Mouse (Mus musculus): Measurements from ENCODE around the gene Slc35d2.

Slc35d2 gene

DNA sequence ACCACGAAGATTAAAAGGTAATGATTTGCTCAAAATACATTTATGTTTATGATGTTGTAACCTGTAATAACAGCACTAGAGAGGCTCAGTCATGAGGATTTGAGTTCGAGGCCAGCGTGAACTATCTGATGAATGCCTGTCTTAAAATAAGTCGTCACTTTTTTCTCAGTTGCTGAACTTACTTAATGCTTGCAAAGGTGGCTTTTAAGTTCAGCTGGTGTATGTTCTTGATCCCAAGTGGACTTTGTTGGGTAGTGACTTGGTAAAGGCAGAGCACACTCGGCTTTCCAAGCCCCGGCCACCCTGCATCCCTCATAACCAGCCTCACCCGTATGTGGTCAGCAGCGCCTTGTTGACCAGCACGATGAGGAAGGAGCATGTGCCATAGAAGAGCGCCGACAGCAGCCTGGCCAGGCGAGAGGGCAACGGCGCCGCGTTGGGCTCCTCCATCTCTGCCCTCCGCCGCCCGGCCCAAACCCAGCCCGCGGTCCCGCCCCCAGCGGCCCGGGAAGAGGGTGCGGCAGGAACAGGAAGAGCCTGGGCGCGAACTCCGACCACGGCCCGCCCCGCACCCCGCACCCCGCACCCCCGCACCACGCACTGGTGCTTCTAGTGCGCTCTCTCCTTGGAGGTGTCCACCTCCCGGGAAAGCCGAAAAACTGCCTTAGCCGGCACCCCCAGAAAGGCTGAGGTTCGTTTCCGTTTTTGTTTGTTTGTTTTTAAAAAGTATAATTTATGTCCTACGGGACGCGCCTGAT lies at the start of gene Slc35d2:
Gene Slc35d2 (minus strand): TSS at position 511 of the 758 bp plus-strand sequence.
- DNase-seq (ENCODE audit: low spot score) = no peak

DNA sequence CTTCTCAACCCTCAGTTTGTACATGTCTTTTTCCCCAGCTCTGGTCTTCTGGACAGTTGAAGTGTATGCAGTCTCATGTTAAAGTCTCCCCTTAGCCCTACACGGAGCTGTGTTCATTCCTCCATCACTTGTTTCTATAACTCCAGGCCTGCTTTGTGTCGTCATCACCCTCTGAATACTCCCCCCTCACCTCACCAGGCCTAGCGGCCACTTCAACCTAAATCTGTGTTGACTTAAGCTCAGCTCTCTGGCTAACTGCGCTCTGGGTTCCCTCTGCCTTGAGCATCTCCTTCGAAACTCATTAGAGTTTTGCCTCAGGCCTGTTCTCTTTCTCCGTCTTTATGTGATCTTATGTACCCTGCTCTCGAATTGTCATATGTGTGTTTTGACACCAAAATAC lies 48.8 kb upstream of the Slc35d2 start:
- no peak for DNase-seq (ENCODE audit: low spot score)

DNA sequence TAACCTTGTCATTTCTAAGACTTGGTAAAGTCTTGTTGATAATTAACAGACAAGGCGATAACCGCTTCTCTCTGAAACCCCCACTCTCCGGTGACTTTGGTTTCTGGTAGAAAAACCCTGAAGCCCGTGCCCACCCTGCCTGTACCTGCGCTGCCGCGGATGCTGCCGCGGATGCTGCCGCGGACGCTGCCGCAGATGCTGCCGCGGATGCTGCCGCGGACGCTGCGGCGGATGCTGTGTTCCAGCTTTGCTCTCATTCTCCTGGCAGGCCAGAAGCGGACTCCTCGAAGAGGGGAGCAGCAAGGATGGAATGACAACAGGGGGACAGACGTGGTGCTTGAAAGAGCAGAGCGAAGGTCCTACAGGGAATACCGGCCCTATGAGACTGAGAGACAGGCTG lies 40.6 kb upstream of the Slc35d2 start:
- DNase-seq (ENCODE audit: low spot score) = no peak

DNA sequence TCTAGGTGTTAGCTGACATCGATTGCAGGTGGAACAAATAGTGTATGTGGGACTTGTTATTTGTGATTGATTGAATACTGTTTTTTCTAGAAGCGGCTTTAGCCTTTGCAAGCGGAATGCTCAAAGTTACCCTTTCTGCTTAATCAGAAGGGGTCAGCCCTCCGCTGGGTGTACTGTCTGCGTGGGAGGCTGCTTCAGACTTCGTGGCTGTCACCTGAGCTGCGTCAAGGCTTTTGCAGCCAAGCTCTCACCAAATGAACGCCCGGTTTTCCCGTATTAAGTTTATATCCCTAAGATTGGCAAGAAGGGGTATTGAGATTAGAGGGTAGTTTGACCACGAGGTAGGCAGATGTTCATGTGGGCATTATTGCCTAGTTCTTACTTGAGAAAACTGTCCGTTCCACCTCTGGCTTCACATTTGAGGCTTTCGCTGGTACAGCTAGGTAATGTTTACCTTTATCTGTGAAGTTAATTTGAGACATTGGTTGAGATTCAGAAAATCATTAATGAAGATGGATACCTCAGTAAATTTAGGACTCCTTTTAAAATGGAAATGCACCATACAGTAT lies 34.1 kb upstream of the Slc35d2 start:
- no peak for DNase-seq (ENCODE audit: low spot score)

DNA sequence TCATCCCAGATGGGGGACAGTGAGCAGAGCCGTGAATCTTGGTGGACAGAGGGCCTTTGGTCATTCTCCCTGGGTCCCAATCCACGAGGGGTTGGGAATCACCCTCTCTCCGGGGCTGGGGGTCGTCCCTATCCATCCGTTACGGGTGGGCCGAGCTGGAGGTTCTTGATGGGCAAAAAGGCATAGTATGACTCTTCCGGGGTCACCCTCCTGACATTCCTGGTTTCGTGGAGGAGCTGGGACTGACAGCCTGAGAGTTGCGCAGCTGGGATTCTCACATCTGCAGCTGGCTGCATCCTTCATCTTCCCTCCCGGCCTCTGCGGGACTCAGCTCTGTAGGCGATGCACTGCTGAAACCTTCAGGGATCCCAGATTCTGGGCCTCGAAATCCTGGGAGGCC lies 33.5 kb upstream of the Slc35d2 start:
- no peak for DNase-seq (ENCODE audit: low spot score)

DNA sequence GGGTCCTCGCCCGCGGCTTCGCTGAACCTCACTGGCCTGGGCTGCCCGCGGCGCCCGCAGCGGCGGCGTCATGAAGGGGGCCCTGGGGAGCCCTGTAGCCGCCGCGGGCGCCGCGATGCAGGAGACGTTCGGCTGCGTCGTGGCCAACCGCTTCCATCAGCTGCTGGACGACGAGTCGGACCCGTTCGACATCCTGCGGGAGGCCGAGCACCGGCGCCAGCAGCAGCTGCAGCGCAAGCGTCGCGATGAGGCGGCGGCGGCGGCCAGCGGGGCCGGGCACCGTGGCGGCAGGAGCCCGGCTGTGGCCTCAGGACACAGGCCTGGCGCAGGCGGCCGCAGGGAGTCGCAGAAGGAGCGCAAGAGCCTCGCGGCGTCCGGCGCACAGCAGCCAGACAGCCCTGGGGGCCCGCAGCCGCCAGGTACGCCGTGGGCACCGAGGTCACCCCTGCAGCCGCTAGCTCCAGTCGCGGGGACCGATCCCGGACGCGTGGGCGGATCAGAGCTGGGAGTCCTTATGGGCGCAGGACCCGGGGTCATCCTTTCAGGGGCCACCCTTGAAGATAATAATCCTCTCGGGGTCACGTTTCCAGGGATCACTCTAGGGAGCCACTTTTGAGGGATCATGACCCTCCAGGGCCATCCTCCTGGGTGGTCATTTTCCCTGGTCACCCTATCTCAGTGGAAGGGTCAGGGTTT lies 32.9 kb upstream of the Slc35d2 start:
- DNase-seq (ENCODE audit: low spot score) = no peak

DNA sequence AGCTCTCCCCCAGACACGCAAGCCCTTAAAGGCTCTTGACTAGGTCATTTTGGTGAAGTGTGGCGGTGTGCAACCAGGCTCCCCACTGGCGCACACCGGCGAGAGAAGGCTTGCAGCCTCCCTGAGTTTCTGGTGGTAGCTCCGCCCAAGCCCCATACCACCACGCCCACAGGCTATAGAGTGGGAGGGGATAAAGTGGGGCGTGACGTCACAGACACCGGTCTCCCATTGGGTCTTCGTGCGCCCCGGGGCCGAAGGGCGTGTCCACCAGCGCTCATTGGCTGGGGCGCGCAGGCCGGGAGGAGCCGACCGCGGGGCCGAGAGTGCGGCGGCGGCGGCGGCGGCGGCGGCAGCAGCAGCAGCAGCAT lies 32.4 kb upstream of the Slc35d2 start, which contains the start of gene Habp4:
Gene Habp4 (plus strand): TSS at position 277 of the 368 bp plus-strand sequence.
- DNase-seq (ENCODE audit: low spot score) = peak; percentile 98

DNA sequence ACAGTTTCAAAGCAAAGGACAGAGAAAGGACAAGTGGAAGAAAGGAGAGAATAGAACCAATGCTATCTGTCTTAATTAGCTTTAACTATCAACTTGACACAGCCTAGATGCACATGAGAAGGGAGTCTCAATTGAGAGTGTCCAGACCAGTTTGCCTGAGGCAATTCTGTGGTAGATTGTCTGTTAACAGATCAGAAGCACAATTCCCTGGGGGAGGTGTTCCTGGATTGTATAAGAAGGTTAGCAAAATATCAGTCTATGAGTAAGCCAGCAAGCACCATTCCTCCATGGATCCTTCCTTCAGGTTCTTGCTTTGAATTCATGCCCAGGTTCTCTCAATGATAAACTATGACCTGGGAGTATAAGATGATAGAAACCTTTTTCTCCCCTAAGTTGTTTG lies 27.8 kb upstream of the Slc35d2 start:
- DNase-seq (ENCODE audit: low spot score) = no peak

DNA sequence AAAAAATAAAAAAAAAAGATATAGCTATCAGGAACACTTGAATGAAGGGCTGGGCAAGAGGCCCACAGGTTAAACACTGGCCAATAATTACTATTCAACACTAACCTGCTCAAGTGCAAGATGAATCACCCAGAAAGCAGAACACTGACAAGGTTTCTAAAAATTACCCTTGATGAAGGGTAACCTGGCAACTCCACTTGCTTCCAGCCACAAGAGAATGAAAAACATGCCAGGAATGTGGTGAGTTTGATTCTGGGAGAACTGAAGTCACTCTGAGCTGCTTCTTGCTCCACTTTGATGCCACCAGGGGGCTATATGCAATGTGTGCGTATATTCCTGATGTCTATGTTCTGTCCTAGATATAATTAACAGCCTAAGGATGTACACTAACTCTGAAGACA lies 26.0 kb upstream of the Slc35d2 start:
- DNase-seq (ENCODE audit: low spot score) = no peak

DNA sequence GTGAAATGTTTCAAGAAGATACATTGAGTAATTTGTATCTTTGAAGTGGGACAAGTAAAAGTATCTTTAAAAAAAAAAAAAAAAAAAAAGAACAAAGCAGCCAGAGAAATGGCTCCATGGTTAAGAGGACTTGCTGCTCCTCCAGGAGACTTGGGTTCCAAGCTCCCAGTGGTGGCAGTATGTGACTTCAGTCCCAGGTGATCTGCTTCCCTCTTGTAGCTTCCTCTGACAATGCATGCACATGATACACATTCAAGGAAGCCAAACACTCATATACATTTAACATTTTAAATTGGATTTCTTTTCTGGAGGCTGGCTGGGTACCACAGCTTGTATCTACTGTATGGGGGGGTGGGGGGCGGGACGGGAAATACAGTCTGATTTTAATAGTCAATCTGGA lies 25.5 kb upstream of the Slc35d2 start:
- no peak for DNase-seq (ENCODE audit: low spot score)

DNA sequence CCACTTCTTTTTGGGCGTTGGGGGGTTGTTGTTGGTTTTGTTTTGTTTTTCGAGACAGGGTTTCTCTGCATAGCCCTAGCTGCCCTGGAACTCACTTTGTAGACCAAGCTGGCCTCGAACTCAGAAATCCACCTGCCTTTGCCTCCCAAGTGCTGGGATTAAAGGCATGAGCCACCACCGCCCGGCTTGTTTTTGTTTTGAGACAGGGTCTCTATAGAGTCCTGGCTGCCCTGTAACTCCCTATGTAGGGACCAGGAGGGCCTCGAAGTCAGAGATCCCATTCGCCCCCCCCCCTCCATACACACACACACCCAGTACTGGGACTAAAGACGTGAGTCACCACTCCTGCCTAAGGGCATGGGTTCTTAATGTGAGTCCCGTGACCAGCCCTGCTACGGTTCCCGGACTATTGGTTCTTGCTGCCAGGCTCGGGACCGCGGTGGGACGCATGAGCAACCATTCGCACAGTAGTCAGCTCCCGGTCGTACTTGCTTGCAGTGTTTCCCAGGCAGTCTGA lies 24.6 kb upstream of the Slc35d2 start:
- peak; percentile 37 for DNase-seq (ENCODE audit: low spot score)

DNA sequence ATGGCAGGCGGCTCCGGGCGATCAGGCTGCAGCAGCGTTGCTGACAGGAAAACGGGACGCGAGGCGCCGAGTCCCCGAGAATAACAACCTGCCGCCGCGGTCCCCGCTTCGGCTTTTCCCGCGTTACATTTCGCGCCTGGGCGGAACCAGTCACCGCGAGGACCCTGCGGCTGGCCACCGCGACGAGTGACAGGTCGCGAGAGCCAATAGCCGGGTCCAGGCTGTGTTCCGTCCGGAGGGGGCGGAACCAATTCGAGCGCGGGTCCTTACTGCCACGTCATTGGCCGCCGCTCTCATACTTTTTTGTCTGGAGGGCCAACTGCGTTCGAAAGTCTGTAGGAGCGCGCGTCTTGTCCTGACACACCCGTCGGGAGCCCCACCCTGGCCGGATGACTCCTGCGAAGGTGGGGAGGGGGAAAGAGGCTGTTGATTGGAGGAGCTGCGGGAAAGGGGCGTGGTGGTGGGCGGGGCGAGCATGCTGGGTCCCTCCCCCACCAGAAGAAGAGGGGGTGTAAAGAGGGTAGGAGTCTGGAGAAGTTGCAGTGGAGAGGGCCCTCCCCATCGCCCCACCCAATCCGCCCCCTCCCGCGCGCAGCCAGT lies 24.0 kb upstream of the Slc35d2 start, which contains the start of gene Zfp367:
Gene Zfp367 (minus strand): TSS at position 120 of the 600 bp plus-strand sequence.
- peak; percentile 97 for DNase-seq (ENCODE audit: low spot score)

DNA sequence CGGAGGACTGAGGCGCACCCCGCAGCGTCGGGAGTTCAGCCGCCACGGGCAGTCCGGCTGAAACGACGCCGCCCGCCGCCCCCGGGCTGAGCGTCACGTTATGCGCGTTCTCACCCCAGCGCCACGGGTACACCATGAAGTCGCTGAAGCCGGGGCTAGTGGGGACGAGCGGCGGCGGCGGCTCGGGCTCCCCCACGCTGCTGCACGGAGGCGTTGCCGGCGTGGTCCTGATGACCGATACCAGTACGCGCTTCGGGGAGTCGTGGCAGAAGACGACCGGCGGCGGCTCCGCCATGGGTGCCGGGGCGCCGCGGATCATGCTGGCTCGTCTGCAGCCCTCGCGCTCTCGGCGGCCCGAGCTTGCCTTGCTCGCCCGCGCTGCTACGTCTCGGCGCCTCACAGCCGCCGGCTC lies 23.5 kb upstream of the Slc35d2 start:
- DNase-seq (ENCODE audit: low spot score) = no peak

DNA sequence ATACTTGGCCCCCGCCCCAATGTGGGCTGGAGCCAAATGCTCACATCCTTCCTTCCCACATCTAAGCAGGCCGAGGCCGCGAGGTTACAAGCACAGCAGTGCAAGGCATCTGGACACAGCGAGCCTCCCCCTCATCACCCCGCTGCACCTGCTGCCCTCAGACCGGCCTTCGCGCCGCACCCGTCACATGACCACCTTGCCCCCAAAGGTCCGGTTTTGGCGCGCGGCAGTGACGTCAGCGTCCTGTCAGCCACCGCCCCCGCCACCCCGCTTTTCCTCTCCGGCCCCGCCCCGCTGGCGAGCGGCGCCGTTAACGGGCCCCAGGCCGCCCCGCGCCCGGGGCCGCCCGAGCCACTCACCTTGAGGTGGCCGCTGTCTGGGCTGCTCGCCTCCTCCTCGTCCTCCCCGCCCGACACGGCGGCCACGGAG lies 23.1 kb upstream of the Slc35d2 start:
- DNase-seq (ENCODE audit: low spot score) = peak; percentile 82

DNA sequence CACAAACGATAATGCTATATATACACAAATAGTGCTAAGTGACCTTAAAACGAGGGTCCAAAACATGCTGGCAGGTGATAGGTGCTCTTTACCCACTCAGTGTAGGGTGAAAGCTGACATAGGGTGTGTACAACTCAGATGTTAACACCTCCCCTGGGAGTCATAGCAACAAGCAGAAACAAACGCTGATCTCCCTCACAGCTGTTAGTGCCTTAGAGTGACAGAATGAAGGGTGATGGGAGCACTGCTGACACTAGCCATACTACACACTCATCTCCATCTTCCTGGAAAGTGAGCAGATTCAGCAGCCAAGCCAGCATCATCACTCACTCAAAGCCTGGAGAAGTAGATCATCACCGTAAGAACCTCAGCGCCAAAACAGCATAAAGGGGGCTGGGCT lies 21.0 kb upstream of the Slc35d2 start:
- DNase-seq (ENCODE audit: low spot score) = no peak

DNA sequence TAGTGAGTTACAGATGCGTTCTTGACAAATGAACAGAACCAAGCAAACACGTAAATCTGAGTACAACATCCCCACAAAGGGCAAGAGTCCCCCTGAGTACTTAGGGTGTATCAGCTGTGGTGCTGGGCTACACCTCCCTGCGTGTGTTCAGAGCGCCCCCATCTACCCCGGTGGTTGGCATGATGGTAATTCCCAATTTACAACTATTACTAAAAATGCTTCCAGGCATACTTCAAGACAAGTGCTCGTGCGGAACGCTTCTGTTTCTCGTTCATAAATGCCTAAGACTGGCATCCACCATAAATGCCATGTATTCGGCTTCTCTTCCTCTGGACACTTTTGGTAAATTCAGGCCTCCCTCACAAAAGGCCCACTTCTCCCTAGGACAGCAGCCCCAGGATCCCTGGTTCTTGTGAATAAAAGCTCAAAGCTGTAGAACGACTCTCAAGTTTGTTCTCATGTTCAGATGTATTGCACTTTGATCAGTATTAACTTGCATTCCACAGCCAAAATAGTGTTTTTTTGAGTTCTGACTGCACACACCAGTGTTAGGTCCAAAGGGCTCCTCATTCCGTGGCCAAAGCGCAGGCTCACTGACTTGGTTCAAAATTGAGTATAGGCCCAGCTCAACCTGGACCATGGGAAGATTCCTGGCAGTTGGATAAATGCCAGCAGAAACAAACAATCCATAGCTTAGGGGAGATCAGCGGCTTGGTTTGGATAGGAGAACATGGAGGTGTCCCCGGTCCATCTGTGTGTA lies 628 bp upstream of the Slc35d2 start:
- DNase-seq (ENCODE audit: low spot score) = no peak

DNA sequence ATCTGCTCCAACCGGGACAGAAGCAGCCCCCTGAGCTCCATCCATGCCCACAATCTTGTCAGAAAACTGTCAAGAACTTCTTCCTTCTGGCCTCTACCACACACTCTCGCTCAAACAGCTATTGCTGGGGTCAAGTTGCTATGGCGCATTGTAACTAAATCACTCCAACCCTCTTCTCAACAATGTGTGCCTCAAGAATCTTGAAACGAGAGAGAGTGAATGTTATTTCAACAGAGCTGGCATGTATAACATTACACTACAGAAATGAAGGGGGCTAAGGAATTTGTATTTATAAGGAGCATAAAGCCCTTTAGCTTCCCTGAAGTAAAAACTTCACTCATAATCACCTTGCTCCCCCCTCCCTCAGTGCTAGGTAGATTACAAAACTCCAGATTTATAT lies 2.9 kb downstream of the Slc35d2 start:
- DNase-seq (ENCODE audit: low spot score) = no peak

DNA sequence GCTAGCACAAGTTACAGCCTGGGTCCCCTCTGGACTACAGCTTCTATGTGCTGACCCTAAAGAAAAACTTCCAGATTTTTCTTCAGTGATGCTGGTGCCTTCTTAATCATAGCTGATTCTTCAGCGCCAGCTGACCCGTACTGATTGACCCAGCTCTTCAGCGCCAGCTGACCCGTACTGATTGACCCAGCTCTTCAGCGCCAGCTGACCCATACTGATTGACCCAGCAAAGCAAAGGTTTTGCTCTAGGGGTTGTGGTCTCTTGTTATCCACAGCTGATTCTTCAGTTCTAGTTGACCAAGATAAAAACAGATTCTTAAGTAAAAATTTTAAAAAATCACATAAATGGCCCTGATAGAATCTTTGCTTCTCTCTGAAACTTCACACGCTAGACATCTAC lies 4.3 kb downstream of the Slc35d2 start:
- DNase-seq (ENCODE audit: low spot score) = no peak

DNA sequence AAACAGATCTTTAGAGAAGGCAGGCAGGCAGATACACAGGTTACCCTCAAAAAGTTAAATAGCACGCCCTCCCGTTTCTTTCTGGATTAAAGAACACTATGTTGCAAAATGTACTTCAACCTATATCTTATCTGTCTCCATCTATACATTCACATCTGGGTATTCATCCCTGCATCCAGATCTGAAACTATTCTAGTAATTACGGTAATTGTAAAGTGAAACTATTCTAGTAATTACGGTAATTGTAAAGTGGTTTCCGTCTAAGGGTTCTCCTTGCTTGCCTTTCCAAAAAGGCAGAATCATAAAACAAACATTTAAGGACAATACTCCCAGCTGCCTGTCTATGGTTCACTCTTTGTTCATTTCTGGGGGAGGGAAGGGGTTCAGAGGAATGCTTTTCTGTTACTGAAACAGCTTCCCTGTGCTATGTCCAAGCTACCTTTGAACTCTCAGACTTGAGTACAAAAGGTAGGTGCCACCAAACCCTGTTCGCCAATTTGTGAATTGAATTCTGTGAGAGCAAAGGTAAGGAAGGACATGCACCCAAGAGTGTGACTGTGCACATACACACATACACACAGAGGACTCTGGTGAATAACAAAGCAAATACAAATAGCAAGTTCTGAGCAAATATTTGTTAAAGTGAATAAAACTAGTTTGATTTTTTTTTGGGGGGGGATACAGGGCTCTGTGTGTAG lies 5.5 kb downstream of the Slc35d2 start:
- no peak for DNase-seq (ENCODE audit: low spot score)

DNA sequence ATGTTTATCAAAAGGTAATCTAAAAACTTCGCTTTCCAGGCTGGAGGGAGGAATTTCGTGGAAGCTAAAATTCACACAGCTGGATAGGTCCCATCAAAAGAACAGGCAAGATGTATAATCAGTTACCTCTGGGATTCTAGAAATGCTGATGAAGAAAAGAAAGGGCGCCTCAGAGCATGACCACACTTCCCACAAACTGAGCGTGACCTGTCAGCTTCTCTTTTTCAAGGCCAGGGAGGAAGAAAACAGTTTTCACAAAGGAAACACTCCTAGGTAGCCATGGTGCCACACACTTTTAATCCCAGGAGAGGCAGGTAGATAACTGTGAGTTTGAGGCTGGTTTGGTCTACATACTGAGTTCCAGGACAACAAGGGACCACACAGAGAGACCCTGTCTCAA lies 8.4 kb downstream of the Slc35d2 start:
- no peak for DNase-seq (ENCODE audit: low spot score)

DNA sequence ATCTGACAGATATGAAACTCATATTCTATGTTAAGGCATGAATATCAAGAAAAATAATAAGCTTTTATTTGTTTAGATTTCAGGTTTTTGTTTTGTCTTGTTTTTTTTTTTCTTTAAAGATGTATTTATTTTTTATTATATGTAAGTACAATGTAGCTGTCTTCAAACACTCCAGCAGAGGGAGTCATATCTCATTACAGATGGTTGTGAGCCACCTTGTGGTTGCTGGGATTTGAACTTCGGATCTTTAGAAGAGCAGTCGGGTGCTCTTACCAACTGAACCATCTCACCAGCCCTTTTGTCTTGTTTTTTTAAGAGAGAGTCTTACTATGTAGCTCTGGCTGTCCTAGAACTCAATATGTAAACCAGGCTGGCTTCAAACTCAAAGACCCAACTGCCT lies 11.7 kb downstream of the Slc35d2 start:
- DNase-seq (ENCODE audit: low spot score) = no peak

All from c-Kit-positive CD71-positive TER-119-positive erythroid progenitor cells, embryonic 14.5 days (primary cell).